Comparison of ENCODE assay signal across 11 mouse cellular contexts in the genomic region with DNA sequence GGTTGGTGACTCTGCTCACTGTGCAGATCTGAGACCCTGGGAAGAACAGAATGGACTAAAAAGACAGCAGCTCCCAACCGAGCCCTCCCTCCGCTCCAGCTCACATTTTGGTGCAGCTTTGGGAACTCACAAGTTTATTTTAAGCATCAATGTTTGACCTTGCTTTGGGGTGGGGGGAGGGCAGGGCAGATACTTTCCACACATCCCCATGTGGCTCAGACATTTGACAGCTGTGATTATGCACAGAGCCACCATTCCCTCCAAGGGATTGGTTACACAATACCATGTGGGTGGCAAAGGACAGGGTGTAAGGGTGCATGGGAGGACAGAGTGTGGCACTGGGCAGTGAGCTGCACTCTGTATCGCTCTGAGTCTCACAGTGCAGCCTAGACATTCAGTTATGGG.
DNase-seq lines count a peak whose midpoint lies in the region; ATAC-seq lines count a peak whose summit lies in the region.
"Had no signal": no experiment of that assay in that cellular context is flagged by ENCODE, and none has a peak within 500 bp of the region (broad histone marks: within the 10 kb centered on the region; RNA-seq: fewer than 3 reads in every experiment).

No protein-coding gene starts in this region.

- DNase-seq in adrenal gland, postnatal 14 days: peak; percentile 42
- no peak for DNase-seq in adrenal gland, adult 8-10 months
- DNase-seq in fat pad, adult 2 months (ENCODE audit: extremely low read depth, low read depth, low spot score): peak; percentile 3
- DNase-seq in lung, postnatal 10 days: peak; percentile 75
- no peak for DNase-seq in left cerebral cortex, postnatal 10 days (ENCODE audit: extremely low spot score in 1 of 2, low spot score in 2 of 2)
- no peak for DNase-seq in spleen, postnatal 36 days (ENCODE audit: low spot score in 2 of 2)
- DNase-seq: embryo, embryonic 11 days; kidney, adult 11 months had no signal

- H3K27ac ChIP-seq in heart, embryonic 16.5 days (ENCODE audit: low read length): peak overlapping the region; percentile 94
- H3K27ac ChIP-seq in kidney, embryonic 14.5 days (ENCODE audit: low read depth, low read length): no peak overlapping the region
- H3K27ac ChIP-seq: forebrain, embryonic 12.5 days had no signal

- peak overlapping the region; percentile 48 for H3K4me2 ChIP-seq in heart, embryonic 16.5 days (ENCODE audit: low read depth, low read length)
- no peak overlapping the region for H3K4me2 ChIP-seq in kidney, embryonic 14.5 days (replicated peaks; ENCODE audit: low read depth, low read length)
- H3K4me2 ChIP-seq: forebrain, embryonic 12.5 days had no signal

- H3K27me3 ChIP-seq in heart, embryonic 16.5 days (ENCODE audit: control insufficient read depth, insufficient read depth, low read length): no peaks in the 10 kb centered on the region
- H3K27me3 ChIP-seq in kidney, embryonic 14.5 days (ENCODE audit: control insufficient read depth, insufficient read depth, low read length): no peaks in the 10 kb centered on the region
- H3K27me3 ChIP-seq: forebrain, embryonic 12.5 days had no signal

- ATAC-seq in heart, embryonic 16.5 days (replicated peaks; ENCODE audit: extremely low read depth, insufficient read depth, low FRiP score): peak; percentile 98
- no peak for ATAC-seq in kidney, embryonic 14.5 days (ENCODE audit: low FRiP score, low TSS enrichment)

- 26% methylated on average over 3 of the region's 3 CpGs for WGBS in heart, embryonic 16.5 days
- 71% methylated on average over 3 of the region's 3 CpGs for WGBS in kidney, embryonic 14.5 days

- peaks cover 14% of the 10 kb centered on the region for H3K4me1 ChIP-seq in heart, embryonic 16.5 days (ENCODE audit: control insufficient read depth, insufficient read depth, low read length)
- no peaks in the 10 kb centered on the region for H3K4me1 ChIP-seq in kidney, embryonic 14.5 days (ENCODE audit: control insufficient read depth, insufficient read depth, low read length)
- H3K4me1 ChIP-seq: forebrain, embryonic 12.5 days had no signal

- H3K9ac ChIP-seq in heart, embryonic 16.5 days (ENCODE audit: low read length): peak overlapping the region; percentile 52
- no peak overlapping the region for H3K9ac ChIP-seq in kidney, embryonic 14.5 days (ENCODE audit: low read depth, low read length)
- H3K9ac ChIP-seq: forebrain, embryonic 12.5 days had no signal

- intact Hi-C loops in left cerebral cortex, postnatal 10 days (cut with DNase I): no loop called here

- H3K4me3 ChIP-seq in heart, embryonic 16.5 days (ENCODE audit: low read length): no peak overlapping the region; the same call in 1 of the 2 replicates
- H3K4me3 ChIP-seq in kidney, embryonic 14.5 days (ENCODE audit: low read length): no peak overlapping the region
- H3K4me3 ChIP-seq: forebrain, embryonic 12.5 days had no signal

- H3K36me3 ChIP-seq in heart, embryonic 16.5 days (ENCODE audit: control insufficient read depth, insufficient read depth): no peaks in the 10 kb centered on the region
- no peaks in the 10 kb centered on the region for H3K36me3 ChIP-seq in kidney, embryonic 14.5 days (ENCODE audit: control insufficient read depth, insufficient read depth, low read length)
- H3K36me3 ChIP-seq: forebrain, embryonic 12.5 days had no signal

- H3K9me3 ChIP-seq in heart, embryonic 16.5 days (replicated peaks; ENCODE audit: control insufficient read depth, low read length): peaks cover 4% of the 10 kb centered on the region
- H3K9me3 ChIP-seq in kidney, embryonic 14.5 days (ENCODE audit: control insufficient read depth, low read length): no peaks in the 10 kb centered on the region
- H3K9me3 ChIP-seq: forebrain, embryonic 12.5 days had no signal

Comparison
In these comparisons a context has a peak if more than half of its experiments do, and no peak if none do; other contexts are left out.
1. DNase-seq: peak in adrenal gland, postnatal 14 days (single experiment), fat pad, adult 2 months (single experiment) and lung, postnatal 10 days (single experiment); none in adrenal gland, adult 8-10 months (single experiment), left cerebral cortex, postnatal 10 days (0 of 2) and spleen, postnatal 36 days (0 of 2).